Mouse (Mus musculus): ENCODE measurements around the gene Mok. TPM values are rescaled to one million over a fixed set of nuclear protein-coding genes. Genes with fewer than 3 reads are reported as not detected.
A peak's percentile ranks its signal among the peaks of the same experiment; 100 is the strongest.

Mok gene
- polyA plus RNA-seq, 1 experiment from 2014 or later = 2.5 TPM

- WGBS = 48% methylated on average over 7 of the region's 7 CpGs
- H3K27me3 ChIP-seq (replicated peaks) = no peaks in the 10 kb centered on the region
These were observed 61.4 kb downstream of the Mok start for GRCm38 (mm10) chr12:110779296-110779695.

GRCm38 (mm10) chr12:110777853-110778252 lies 62.9 kb downstream of the Mok start:
- H3K4me3 ChIP-seq (replicated peaks) = no peak overlapping the region
- H3K4me1 ChIP-seq = 0 out of 2 replicates have a peak, but pooled peaks cover 10% of the 10 kb centered on the region
- H3K9ac ChIP-seq = no peak overlapping the region
- no peaks in the 10 kb centered on the region for H3K36me3 ChIP-seq
- H3K4me2 ChIP-seq = no peak overlapping the region
- no peak overlapping the region for H3K27ac ChIP-seq
- no peaks in the 10 kb centered on the region for H3K9me3 ChIP-seq
- no peaks in the 10 kb centered on the region for H3K27me3 ChIP-seq (replicated peaks)
- 76% methylated on average over 5 of the region's 5 CpGs for WGBS
- no peak; the same call in 1 of the 2 replicates for ATAC-seq (ENCODE audit: insufficient read depth, low FRiP score, low read depth)

More at GRCm38 (mm10) chr12:110779296-110779695, 61.4 kb downstream of the Mok start:
- Histone ChIP-seq H3K4me3 (replicated peaks) (no peak overlapping the region), H3K27ac (no peak overlapping the region), H3K9ac (no peak overlapping the region), H3K9me3 (no peaks in the 10 kb centered on the region), H3K4me1 (0 out of 2 replicates have a peak, but pooled peaks cover 10% of the 10 kb centered on the region), H3K36me3 (0 out of 2 replicates have a peak, but pooled peaks cover 2% of the 10 kb centered on the region), H3K4me2 (no peak overlapping the region)
- peak; percentile 30; the same call in 1 of the 2 replicates for ATAC-seq (ENCODE audit: insufficient read depth, low FRiP score, low read depth)

DNA sequence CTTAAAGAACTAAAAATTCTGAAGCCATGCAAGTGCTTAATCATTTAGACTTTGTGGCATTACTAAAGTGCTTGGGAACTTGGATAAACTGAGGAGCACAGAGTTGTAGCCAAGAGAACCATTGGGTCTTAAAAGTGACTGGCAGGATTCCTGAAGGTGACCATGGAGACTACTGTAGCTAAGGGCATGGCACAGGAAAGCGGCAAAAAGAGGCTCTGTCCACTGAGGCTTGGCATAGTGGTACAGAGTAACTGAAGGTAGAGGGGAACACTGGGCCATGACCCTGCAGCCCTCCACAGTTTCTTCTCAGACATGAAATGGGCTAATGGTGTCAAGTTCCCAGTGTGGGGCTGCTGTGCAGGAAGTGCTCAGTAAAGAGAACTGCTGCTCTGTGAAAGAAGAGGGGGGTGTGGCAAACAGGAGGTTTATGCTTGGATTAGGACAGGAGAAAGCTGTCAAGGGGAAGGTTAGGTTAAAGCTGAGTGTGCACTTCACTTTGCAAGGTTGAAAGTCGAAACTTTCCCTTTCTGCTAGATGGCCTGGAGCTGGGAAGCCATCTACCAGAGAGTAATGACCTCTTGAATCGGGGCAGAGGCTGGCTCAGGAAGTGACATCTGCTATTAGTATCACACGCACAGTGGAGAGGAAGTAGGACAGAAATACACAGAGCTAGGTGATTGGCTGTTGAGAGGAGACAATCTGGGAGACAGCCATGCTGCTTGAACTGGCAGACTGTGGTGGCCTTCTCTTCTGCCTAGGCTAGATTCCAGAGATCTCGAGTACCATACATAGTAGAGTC lies 64.9 kb downstream of the Mok start:
- WGBS = 58% methylated on average over 5 of the region's 5 CpGs
- H3K27ac ChIP-seq = no peak overlapping the region

DNA sequence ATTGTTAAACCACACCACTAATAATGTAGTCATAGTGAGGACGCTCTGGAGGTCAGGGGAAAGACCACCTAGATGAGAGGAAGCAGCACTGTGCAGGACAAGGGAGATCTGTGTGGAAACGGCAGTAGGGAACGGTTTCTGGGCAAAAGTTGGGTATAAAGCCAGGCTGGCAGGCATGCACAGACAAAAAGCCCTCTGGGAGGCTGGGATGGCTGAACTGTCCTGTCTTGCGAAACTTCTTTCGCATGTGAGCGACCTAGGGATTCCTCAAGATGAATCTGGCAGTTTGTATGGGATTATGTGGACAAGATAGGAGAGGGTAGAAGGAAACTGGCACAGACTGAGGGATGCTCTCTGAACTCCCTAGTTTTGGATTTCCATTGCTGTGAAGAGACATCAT lies 68.8 kb downstream of the Mok start:
- Histone ChIP-seq H3K36me3 (no peaks in the 10 kb centered on the region), H3K9ac (no peak overlapping the region), H3K4me2 (no peak overlapping the region), H3K4me1 (0 out of 2 replicates have a peak, but pooled peaks cover 6% of the 10 kb centered on the region), H3K4me3 (replicated peaks) (no peak overlapping the region), H3K27me3 (replicated peaks) (no peaks in the 10 kb centered on the region), H3K9me3 (no peaks in the 10 kb centered on the region), H3K27ac (no peak overlapping the region)
- WGBS = 93% methylated on average over 6 of the region's 6 CpGs
- ATAC-seq (ENCODE audit: insufficient read depth, low FRiP score, low read depth) = no peak

More for the DNA sequence above, 64.9 kb downstream of the Mok start:
- ATAC-seq (ENCODE audit: insufficient read depth, low FRiP score, low read depth) = no peak
- H3K4me2 ChIP-seq = no peak overlapping the region
- no peaks in the 10 kb centered on the region for H3K36me3 ChIP-seq
- H3K4me3 ChIP-seq (replicated peaks) = no peak overlapping the region
- no peak overlapping the region for H3K9ac ChIP-seq
- 0 out of 2 replicates have a peak, but pooled peaks cover 10% of the 10 kb centered on the region for H3K4me1 ChIP-seq
- H3K27me3 ChIP-seq (replicated peaks) = no peaks in the 10 kb centered on the region
- no peaks in the 10 kb centered on the region for H3K9me3 ChIP-seq

DNA sequence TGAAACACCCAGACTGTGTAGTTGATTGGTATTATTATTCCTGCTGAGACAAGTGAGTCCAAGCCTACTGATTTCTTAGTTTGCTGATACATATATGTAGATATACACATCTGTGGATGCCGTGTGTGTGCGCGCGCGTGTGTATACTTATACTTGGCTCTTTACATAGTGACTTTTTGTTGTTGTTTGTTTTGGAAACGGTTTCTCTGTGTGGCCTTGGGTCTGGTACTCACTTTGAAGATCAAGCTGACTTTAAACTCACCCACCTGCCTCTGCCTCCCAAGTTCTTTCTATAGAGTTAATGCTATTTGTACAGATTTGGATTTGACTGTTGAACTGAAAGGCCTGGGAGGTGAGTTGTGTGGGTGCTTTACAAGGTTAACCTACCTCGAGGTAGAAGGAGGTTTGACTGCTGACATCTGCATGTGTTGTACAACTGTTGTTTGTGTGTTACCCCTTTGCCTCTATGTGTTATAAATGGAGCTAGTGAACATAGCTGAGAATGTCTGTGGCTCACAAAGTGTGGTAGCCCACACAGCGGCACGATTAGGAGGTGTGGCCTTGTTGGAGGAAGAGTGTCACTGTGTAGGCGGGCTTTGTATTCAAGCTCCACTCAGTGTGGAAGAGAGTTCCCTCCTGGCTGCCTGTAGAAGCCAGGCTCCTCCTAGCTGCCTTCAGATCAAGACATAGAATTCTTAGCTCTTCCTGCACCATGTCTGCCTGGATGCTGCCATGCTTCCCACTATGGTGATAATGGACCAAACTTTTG lies 70.1 kb downstream of the Mok start:
- Histone ChIP-seq H3K9ac (no peak overlapping the region), H3K9me3 (no peaks in the 10 kb centered on the region), H3K27me3 (replicated peaks) (no peaks in the 10 kb centered on the region), H3K27ac (no peak overlapping the region), H3K36me3 (no peaks in the 10 kb centered on the region), H3K4me3 (replicated peaks) (no peak overlapping the region), H3K4me2 (no peak overlapping the region), H3K4me1 (0 out of 2 replicates have a peak, but pooled peaks cover 2% of the 10 kb centered on the region)
- ATAC-seq (ENCODE audit: insufficient read depth, low FRiP score, low read depth) = no peak
- 85% methylated on average over 10 of the region's 10 CpGs for WGBS

DNA sequence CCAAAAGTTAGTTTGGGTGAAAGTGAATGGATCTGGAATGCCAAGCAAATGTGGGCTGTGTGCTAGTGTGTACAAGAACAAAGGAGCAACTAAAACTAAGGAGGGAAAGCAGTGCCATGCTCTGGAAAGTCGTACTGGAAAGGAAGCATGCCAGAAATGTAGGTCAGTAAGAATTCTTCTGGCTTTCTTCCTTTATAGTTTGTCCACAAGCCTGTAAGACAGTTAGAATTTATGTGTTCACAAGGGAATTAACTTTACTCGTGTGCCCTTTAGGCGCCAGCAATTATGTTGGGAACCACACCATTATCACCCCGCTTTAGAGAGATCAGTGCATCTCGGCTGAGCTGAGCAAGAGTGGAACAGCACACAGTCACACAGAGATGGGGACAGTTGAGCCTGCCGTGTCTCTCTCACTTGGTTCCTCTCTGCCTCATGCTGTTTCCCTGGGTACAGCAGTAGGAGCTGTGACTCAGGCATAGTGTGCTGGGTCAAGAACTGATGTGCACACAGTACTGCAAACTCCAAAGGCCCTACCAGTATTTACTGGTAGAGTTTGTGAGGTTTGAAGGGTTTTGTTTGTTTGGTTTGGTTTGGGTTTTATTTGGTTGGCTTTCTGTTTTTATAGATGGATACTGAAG lies 71.0 kb downstream of the Mok start:
- no peak for ATAC-seq (ENCODE audit: insufficient read depth, low FRiP score, low read depth)
- Histone ChIP-seq H3K36me3 (no peaks in the 10 kb centered on the region), H3K9me3 (no peaks in the 10 kb centered on the region), H3K4me2 (no peak overlapping the region), H3K27me3 (replicated peaks) (no peaks in the 10 kb centered on the region), H3K4me3 (replicated peaks) (no peak overlapping the region), H3K4me1 (no peaks in the 10 kb centered on the region), H3K27ac (no peak overlapping the region), H3K9ac (no peak overlapping the region)
- 64% methylated on average over 6 of the region's 6 CpGs for WGBS

- H3K4me2 ChIP-seq = no peak overlapping the region
These were observed 72.2 kb downstream of the Mok start for GRCm38 (mm10) chr12:110768562-110768961.

GRCm38 (mm10) chr12:110764531-110764930 lies 76.2 kb downstream of the Mok start:
- no peak overlapping the region for H3K27ac ChIP-seq
- 72% methylated on average over 5 of the region's 5 CpGs for WGBS

More at GRCm38 (mm10) chr12:110768562-110768961, 72.2 kb downstream of the Mok start:
- ATAC-seq (ENCODE audit: insufficient read depth, low FRiP score, low read depth) = no peak
- Histone ChIP-seq H3K27ac (no peak overlapping the region), H3K9ac (no peak overlapping the region), H3K9me3 (no peaks in the 10 kb centered on the region), H3K36me3 (no peaks in the 10 kb centered on the region), H3K4me1 (no peaks in the 10 kb centered on the region), H3K27me3 (replicated peaks) (no peaks in the 10 kb centered on the region), H3K4me3 (replicated peaks) (no peak overlapping the region)

GRCm38 (mm10) chr12:110762321-110762720 lies 78.4 kb downstream of the Mok start:
- H3K36me3 ChIP-seq = no peaks in the 10 kb centered on the region
- no peaks in the 10 kb centered on the region for H3K27me3 ChIP-seq (replicated peaks)
- 76% methylated on average over 2 of the region's 2 CpGs for WGBS
- H3K27ac ChIP-seq = no peak overlapping the region
- ATAC-seq (ENCODE audit: insufficient read depth, low FRiP score, low read depth) = no peak
- no peaks in the 10 kb centered on the region for H3K4me1 ChIP-seq
- H3K4me2 ChIP-seq = no peak overlapping the region
- no peak overlapping the region for H3K9ac ChIP-seq
- no peak overlapping the region for H3K4me3 ChIP-seq (replicated peaks)
- no peaks in the 10 kb centered on the region for H3K9me3 ChIP-seq

More at GRCm38 (mm10) chr12:110764531-110764930, 76.2 kb downstream of the Mok start:
- ATAC-seq (ENCODE audit: insufficient read depth, low FRiP score, low read depth) = no peak
- Histone ChIP-seq H3K9ac (no peak overlapping the region), H3K36me3 (no peaks in the 10 kb centered on the region), H3K9me3 (no peaks in the 10 kb centered on the region), H3K27me3 (replicated peaks) (no peaks in the 10 kb centered on the region), H3K4me1 (no peaks in the 10 kb centered on the region), H3K4me3 (replicated peaks) (no peak overlapping the region), H3K4me2 (no peak overlapping the region)

DNA sequence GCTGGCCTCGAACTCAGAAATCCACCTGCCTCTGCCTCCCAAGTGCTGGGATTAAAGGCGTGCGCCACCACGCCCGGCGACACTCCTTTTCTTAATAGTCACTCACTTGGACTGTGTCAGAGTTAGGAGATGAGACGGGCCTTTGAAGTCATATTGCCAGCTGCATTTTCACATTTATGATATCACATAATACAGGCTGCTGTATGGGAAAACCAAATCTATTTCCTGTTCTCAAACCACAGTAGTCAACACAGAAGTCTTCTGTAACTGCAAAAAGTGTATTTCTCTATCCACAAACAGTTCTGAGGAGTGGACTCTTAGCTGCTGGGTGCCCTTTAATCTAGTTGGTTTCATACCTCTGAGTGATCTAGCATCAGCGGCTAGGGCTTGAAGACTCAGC lies 81.8 kb downstream of the Mok start:
- Histone ChIP-seq H3K9ac (no peak overlapping the region), H3K27ac (no peak overlapping the region), H3K4me2 (no peak overlapping the region), H3K4me1 (no peaks in the 10 kb centered on the region), H3K9me3 (no peaks in the 10 kb centered on the region), H3K4me3 (replicated peaks) (no peak overlapping the region), H3K36me3 (peaks cover 3% of the 10 kb centered on the region; the same call in 1 of the 2 replicates), H3K27me3 (replicated peaks) (no peaks in the 10 kb centered on the region)
- no peak for ATAC-seq (ENCODE audit: insufficient read depth, low FRiP score, low read depth)
- 91% methylated on average over 8 of the region's 8 CpGs for WGBS

All from stomach, embryonic 15.5 days (tissue).